Mouse (Mus musculus) lung, embryonic 15.5 days (tissue): ENCODE measurements at regions not wholly inside any gene's neighbourhood (a gene's known extent, or its start where the extent isn't known, plus 50 kb on each side); places are given as distances from the start of the nearest gene placed in this dataset.

Experiments
- ATAC-seq: fragments of 200-750 bp; cut with Nextera tagmentation; 2 replicates; pipeline ENCODE4 v1.8.0; 2017; ENCODE audit warnings: moderate number of reproducible peaks, borderline replicate concordance; ENCODE audit not compliant: low FRiP score, low TSS enrichment; ENCODE audit errors: extremely low read depth
- H3K27ac ChIP-seq: fragments of 300-500 bp; sonication (generic); 2 replicates; pipeline ENCODE4 v1.5.1; 2015; ENCODE audit warnings: moderate library complexity, mild to moderate bottlenecking, inconsistent platforms
- H3K27me3 ChIP-seq: fragments of 300-500 bp; sonication (generic); 2 replicates; pipeline ENCODE4 v1.6.1; 2015; ENCODE audit warnings: inconsistent platforms
- H3K36me3 ChIP-seq: fragments of 300-500 bp; sonication (generic); 2 replicates; pipeline ENCODE4 v1.6.1; 2015; ENCODE audit warnings: inconsistent platforms
- H3K4me1 ChIP-seq: fragments of 300-500 bp; sonication (generic); 2 replicates; pipeline ENCODE4 v1.6.1; 2015; ENCODE audit warnings: inconsistent platforms
- H3K4me2 ChIP-seq: fragments of 300-500 bp; sonication (generic); 2 replicates; pipeline ENCODE4 v1.6.1; 2015; ENCODE audit warnings: inconsistent platforms, mild to moderate bottlenecking, moderate library complexity
- H3K4me3 ChIP-seq: fragments of 300-500 bp; sonication (generic); 2 replicates; pipeline ENCODE4 v1.5.1; 2015; ENCODE audit warnings: mild to moderate bottlenecking, inconsistent platforms
- H3K9ac ChIP-seq: fragments of 300-500 bp; sonication (generic); 2 replicates; pipeline ENCODE4 v1.6.1; 2015; ENCODE audit warnings: inconsistent platforms
- H3K9me3 ChIP-seq: fragments of 300-500 bp; sonication (generic); 2 replicates; pipeline ENCODE4 v1.6.1; 2016; ENCODE audit warnings: inconsistent platforms
- WGBS: fragments of 180-500 bp; shearing (Covaris S2); methylation state at CpG from one replicate; pipeline ENCODE4 v1.1.7; 2015; 5-methylcytosine and 5-hydroxymethylcytosine counted together

DNA sequence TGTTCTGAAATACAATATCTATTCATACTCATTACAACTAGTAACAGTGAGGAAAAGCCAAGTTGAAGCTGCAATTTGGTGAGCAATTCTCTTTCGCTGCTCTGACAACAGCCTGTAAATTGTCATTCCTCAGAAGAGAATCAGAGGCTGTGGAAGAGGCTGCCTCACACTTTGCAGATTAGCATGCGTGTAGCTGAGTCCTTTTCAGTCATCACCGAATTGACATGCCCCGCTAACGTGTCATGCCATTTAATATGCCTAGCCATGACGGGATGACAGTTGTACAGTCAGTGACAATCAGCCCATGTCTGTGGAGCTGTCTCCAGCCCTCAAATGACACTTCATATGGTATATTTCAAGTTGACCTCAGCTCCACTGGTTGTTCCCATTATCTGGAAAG is 553.4 kb upstream of the Itga1 start:
- Histone ChIP-seq H3K9ac (no peak overlapping the region), H3K27me3 (no peaks in the 10 kb centered on the region), H3K4me2 (no peak overlapping the region), H3K9me3 (no peaks in the 10 kb centered on the region), H3K4me3 (no peak overlapping the region), H3K27ac (no peak overlapping the region), H3K36me3 (no peaks in the 10 kb centered on the region), H3K4me1 (no peaks in the 10 kb centered on the region)
- no peak for ATAC-seq
- 59% methylated on average over 6 of the region's 6 CpGs for WGBS

- no peak for ATAC-seq
- 78% methylated on average over 2 of the region's 2 CpGs for WGBS
These were observed 551.2 kb upstream of the Itga1 start for GRCm38 (mm10) chr13:115652935-115653334.

DNA sequence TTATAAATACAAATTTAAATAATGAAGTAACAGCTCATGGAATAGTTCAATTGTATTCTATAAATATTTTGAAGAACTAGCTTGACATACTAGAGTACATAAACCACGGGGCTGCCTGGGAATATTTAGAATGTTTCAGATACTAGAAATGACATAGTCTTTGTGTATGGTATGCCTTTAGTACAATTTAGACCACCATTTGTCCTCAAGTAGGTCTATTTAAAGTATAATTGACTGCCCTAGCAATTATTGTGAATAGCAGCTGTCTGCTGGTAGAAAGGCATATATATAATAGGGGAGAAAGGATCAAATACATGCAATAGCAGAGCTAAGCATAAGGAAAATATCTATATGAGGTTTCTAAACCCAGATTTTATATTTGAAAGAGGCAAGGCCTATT is 550.6 kb upstream of the Itga1 start:
- no peak for ATAC-seq
- Histone ChIP-seq H3K4me2 (no peak overlapping the region), H3K4me1 (no peaks in the 10 kb centered on the region), H3K9ac (no peak overlapping the region), H3K27ac (no peak overlapping the region), H3K4me3 (no peak overlapping the region), H3K27me3 (no peaks in the 10 kb centered on the region), H3K9me3 (no peaks in the 10 kb centered on the region), H3K36me3 (no peaks in the 10 kb centered on the region)
- WGBS, result 38% methylated on average over 1 of the region's 1 CpGs

More at GRCm38 (mm10) chr13:115652935-115653334, 551.2 kb upstream of the Itga1 start:
- no peaks in the 10 kb centered on the region for H3K36me3 ChIP-seq
- H3K4me1 ChIP-seq, result no peaks in the 10 kb centered on the region
- no peak overlapping the region for H3K27ac ChIP-seq
- no peaks in the 10 kb centered on the region for H3K9me3 ChIP-seq
- no peak overlapping the region for H3K9ac ChIP-seq
- no peaks in the 10 kb centered on the region for H3K27me3 ChIP-seq
- H3K4me2 ChIP-seq, result no peak overlapping the region
- H3K4me3 ChIP-seq, result no peak overlapping the region

DNA sequence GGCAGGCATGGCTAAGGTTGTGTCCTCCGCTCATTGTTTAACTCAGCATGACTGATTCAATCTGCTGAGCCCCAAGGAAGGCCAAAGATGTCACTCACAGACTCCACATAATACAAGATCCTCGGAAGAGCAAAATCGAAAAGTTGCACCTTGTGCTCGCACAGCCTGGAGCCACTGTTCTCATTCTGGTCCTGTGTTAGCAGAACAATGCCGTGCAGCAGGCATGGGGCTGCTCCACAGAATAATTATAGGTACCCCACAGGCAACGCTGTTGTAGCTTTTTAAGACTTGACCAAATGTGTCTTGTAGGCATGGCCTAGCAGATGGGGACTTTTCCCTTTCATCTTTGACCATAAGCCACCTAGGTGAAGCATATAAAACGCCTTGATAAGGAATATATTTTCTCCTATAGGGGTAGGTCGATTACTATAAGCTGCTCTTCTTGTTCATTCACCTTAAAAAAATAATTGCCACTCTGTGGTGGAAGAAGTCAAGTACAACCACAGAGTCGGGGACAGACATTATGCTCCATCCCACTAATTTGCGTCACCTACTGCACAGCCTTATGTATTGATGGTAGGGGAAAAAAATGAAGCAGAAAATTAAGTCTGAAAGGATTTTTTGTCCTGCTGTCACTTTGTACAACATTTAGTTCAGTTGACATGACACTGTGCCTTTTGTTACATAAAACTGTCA is 529.8 kb upstream of the Itga1 start:
- Histone ChIP-seq H3K36me3 (no peaks in the 10 kb centered on the region), H3K4me3 (no peak overlapping the region), H3K9ac (no peak overlapping the region), H3K4me2 (no peak overlapping the region), H3K9me3 (no peaks in the 10 kb centered on the region), H3K27ac (no peak overlapping the region), H3K27me3 (no peaks in the 10 kb centered on the region), H3K4me1 (no peaks in the 10 kb centered on the region)
- 80% methylated on average over 10 of the region's 10 CpGs for whole genome bisulfite sequencing
- no peak for ATAC-seq

- Histone ChIP-seq H3K27me3 (no peaks in the 10 kb centered on the region), H3K27ac (no peak overlapping the region), H3K9ac (no peak overlapping the region), H3K36me3 (no peaks in the 10 kb centered on the region), H3K4me2 (no peak overlapping the region), H3K9me3 (no peaks in the 10 kb centered on the region), H3K4me1 (no peaks in the 10 kb centered on the region), H3K4me3 (no peak overlapping the region)
- WGBS, result 59% methylated on average over 2 of the region's 2 CpGs
- no peak for ATAC-seq
These were observed 528.8 kb upstream of the Itga1 start for GRCm38 (mm10) chr13:115630603-115631002.

DNA sequence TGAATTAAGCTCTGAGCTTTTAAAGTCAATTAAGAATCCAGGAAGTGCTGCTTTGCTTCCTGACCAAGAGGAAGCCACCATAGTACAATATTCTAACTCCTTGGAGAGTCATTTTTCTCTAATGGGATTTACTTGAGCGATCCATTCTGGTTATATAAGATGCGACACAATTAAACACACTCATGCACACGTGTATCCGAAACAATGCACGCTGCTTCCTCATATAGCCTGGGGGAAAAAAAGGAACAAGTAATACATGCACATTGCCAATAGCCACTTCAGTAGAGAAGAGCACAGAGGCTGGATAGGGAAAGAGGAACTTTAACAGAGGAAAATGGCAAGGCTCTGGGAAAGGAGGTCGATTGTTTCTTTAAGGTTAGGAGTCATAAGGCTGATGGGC is 511.4 kb upstream of the Itga1 start:
- 83% methylated on average over 6 of the region's 6 CpGs for WGBS
- H3K27ac ChIP-seq, result no peak overlapping the region

DNA sequence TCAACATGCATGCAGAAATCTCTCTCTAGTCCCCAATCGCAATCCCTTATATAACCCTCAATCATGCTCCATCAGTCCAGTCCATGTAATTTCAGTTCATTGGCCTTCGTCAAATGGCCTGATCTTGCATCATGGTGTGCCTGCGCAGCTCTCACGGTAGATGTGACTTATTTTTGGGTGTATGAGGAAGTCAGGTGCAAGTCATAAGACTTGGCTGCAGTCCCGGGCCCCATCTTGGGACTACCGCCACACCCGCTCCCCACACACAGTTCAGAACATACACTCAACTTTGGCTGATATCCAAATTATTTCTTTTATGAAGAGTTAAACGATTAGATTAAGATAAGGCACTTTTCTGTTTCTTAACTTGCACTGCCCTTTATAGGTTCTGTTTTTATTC is 504.7 kb upstream of the Itga1 start:
- no peak overlapping the region for H3K4me2 ChIP-seq
- no peak for ATAC-seq

More for the DNA sequence above, 511.4 kb upstream of the Itga1 start:
- no peaks in the 10 kb centered on the region for H3K36me3 ChIP-seq
- H3K27me3 ChIP-seq, result no peaks in the 10 kb centered on the region
- H3K9me3 ChIP-seq, result no peaks in the 10 kb centered on the region
- no peaks in the 10 kb centered on the region for H3K4me1 ChIP-seq
- H3K9ac ChIP-seq, result no peak overlapping the region
- H3K4me2 ChIP-seq, result no peak overlapping the region
- H3K4me3 ChIP-seq, result no peak overlapping the region
- no peak for ATAC-seq

DNA sequence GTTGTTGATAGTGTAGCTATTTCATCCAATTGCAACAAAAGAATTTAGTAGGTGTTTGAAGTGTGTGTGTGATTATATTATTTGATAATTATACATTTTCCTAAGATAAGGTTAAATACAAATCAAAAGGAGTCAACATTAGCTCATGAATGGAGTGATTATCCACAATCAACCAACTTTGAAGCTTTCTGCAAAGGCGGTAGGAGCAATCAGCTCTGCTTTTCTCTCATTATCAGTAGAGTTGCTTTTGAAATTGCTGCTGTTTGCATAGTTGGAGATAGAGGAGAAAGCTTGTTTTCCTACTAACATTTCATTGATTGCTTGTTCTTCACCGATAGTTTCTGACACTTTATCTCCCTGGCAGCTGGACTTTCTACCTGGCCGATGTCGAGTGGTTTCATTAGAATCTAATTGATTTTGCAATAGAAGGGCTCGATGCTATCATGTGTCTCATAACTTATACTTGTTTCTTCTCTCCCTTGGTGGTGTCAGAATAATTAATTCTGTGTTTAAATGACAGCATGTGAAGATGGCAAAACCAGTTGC is 493.4 kb upstream of the Itga1 start:
- Histone ChIP-seq H3K4me2 (no peak overlapping the region), H3K4me1 (no peaks in the 10 kb centered on the region), H3K9me3 (no peaks in the 10 kb centered on the region), H3K36me3 (no peaks in the 10 kb centered on the region), H3K9ac (no peak overlapping the region), H3K27me3 (no peaks in the 10 kb centered on the region), H3K27ac (no peak overlapping the region), H3K4me3 (no peak overlapping the region)
- no peak for ATAC-seq
- 47% methylated on average over 5 of the region's 5 CpGs for WGBS

More for the DNA sequence above, 504.7 kb upstream of the Itga1 start:
- Histone ChIP-seq H3K36me3 (no peaks in the 10 kb centered on the region), H3K9me3 (no peaks in the 10 kb centered on the region), H3K27me3 (no peaks in the 10 kb centered on the region), H3K27ac (no peak overlapping the region), H3K4me1 (no peaks in the 10 kb centered on the region), H3K9ac (no peak overlapping the region), H3K4me3 (no peak overlapping the region)
- WGBS, result 72% methylated on average over 8 of the region's 8 CpGs

DNA sequence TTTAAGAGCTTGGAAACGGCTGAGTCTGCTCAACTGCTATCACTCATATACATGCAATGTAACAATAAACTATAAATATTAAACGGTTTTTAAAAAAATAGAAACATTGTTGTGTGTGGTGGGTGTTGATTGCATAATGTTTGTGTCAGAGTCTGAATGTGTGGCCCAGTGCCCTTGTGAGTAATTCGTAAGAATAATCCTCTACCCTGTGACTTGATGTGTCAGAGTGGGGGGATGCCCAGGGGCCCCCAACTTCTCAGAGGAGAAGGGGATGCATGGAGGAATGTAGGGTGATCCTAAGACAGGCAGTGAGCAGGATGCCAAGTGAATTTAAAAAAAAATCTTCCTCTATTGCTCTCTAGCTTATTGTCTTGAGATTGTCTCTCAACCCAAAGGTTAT is 474.2 kb upstream of the Itga1 start:
- no peaks in the 10 kb centered on the region for H3K27me3 ChIP-seq
- no peak overlapping the region for H3K9ac ChIP-seq
- WGBS, result 62% methylated on average over 3 of the region's 3 CpGs
- H3K36me3 ChIP-seq, result no peaks in the 10 kb centered on the region
- H3K4me3 ChIP-seq, result no peak overlapping the region
- no peak overlapping the region for H3K27ac ChIP-seq
- ATAC-seq, result no peak
- no peak overlapping the region for H3K4me2 ChIP-seq
- no peaks in the 10 kb centered on the region for H3K4me1 ChIP-seq
- no peaks in the 10 kb centered on the region for H3K9me3 ChIP-seq

GRCm38 (mm10) chr13:115575052-115575891 is 473.5 kb upstream of the Itga1 start:
- Histone ChIP-seq H3K9ac (no peak overlapping the region), H3K36me3 (no peaks in the 10 kb centered on the region), H3K9me3 (no peaks in the 10 kb centered on the region), H3K4me1 (no peaks in the 10 kb centered on the region), H3K27ac (no peak overlapping the region), H3K27me3 (no peaks in the 10 kb centered on the region), H3K4me3 (no peak overlapping the region), H3K4me2 (no peak overlapping the region)
- WGBS, result 83% methylated on average over 6 of the region's 6 CpGs
- ATAC-seq, result no peak

GRCm38 (mm10) chr13:115541167-115541566 is 439.4 kb upstream of the Itga1 start:
- Histone ChIP-seq H3K27me3 (no peaks in the 10 kb centered on the region), H3K9me3 (no peaks in the 10 kb centered on the region), H3K27ac (no peak overlapping the region), H3K4me1 (no peaks in the 10 kb centered on the region), H3K4me3 (no peak overlapping the region), H3K36me3 (no peaks in the 10 kb centered on the region), H3K4me2 (no peak overlapping the region), H3K9ac (no peak overlapping the region)
- 69% methylated on average over 3 of the region's 3 CpGs for WGBS
- no peak for ATAC-seq

DNA sequence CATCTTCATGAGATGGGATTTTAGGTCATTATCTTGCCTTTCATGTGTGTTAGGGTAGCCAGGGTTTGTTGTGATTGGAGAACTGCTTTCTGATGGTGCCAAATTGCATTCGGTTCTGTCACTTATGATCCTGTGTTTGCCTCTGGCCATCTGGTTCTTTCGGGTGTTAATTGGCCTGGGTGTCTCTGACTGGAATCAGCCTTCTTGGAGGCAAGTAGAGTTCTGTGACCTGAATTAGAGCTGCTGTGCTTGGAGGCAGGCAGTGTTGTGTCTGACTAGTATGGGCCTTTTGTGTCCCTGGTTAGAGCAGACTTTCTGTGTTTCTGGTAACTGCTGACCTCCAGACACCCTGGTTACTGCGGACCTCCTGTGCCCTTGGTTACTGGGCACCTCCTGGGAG is 434.1 kb upstream of the Itga1 start:
- Histone ChIP-seq H3K36me3 (no peaks in the 10 kb centered on the region), H3K4me2 (no peak overlapping the region), H3K4me1 (no peaks in the 10 kb centered on the region), H3K4me3 (no peak overlapping the region), H3K27me3 (no peaks in the 10 kb centered on the region), H3K27ac (no peak overlapping the region), H3K9ac (no peak overlapping the region), H3K9me3 (no peaks in the 10 kb centered on the region)
- WGBS, result 68% methylated on average over 3 of the region's 3 CpGs
- no peak for ATAC-seq
